Mouse (Mus musculus): ENCODE results near the gene Sept1. TPM values are rescaled to one million over a fixed set of nuclear protein-coding genes. Genes with fewer than 3 reads are reported as not detected.
A peak's percentile ranks its signal among the peaks of the same experiment; 100 is the strongest.
"Not testable (repeated sequence)": the region's sequence is repeated elsewhere in the genome, so short reads cannot be mapped to it uniquely, and the experiment has no call there.

The Sept1 gene
- total RNA-seq, 2 experiments from 2014 or later = 5.2 to 5.4 TPM

DNA sequence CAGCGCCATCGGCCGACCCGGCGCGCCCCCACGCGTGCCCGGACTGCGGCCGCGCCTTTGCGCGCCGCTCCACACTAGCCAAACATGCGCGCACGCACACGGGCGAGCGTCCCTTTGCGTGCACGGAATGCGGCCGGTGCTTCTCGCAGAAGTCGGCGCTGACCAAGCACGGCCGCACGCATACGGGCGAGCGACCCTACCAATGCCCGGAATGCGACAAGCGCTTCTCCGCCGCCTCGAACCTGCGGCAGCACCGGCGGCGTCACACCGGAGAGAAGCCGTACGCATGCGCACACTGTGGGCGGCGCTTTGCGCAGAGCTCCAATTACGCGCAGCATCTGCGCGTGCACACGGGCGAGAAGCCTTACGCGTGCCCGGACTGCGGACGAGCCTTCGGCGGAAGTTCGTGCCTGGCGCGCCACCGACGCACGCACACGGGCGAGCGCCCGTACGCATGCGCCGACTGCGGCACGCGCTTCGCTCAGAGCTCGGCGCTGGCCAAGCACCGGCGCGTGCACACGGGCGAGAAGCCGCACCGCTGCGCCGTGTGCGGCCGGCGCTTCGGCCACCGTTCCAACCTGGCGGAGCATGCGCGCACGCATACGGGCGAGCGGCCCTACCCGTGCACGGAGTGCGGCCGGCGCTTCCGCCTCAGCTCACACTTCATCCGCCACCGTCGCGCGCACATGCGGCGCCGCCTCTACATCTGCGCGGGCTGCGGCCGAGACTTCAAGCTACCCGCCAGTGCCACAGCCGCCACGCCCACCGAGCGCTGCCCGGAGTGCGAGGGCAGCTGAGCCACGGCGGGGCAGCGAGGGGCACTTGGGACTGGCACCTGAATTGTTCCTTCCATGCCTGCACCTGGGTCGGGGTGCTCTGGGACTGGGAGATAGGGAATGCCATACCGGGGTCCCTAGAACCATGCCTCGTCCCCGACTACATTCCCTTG lies 21.2 kb upstream of the Sept1 start:
- peak; percentile 95 for DNase-seq

DNA sequence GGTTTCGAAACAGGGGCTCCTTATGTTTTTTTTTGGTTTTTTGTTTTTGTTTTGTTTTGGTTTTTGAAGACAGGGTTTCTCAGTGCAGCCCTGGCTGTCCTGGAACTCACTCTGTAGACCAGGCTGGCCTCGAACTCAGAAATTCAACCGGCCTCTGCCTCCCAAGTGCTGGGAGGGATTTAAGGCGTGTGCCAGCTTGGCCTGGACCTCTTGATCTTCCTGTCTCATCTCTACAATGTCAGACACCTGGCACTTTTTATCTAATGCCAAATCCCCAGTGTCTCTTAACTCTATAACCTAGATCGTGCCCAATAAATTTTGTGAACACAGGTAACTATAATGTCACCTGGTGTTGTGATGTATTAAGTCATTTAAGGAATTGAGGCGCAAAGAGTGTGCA lies 20.4 kb upstream of the Sept1 start:
- no peak for DNase-seq

DNA sequence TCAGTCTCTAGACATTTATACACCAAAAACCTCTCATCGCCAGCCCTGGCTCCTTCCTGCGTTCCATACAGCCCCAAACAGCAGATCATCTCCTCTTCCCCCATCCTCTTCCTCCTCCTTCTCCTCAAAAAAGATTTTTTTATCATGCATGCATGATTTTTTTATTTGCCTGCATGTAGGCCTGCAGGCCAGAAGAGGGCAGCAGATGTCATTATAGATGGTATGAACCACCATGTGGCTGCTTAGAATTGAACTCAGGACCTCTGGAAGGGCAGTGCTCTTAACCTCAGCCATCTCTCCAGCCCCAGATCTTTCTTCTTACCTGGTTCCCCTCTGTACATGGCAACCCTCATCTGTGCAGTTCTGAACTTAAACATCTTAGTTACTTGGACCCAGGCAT lies 19.5 kb upstream of the Sept1 start:
- no peak for DNase-seq

DNA sequence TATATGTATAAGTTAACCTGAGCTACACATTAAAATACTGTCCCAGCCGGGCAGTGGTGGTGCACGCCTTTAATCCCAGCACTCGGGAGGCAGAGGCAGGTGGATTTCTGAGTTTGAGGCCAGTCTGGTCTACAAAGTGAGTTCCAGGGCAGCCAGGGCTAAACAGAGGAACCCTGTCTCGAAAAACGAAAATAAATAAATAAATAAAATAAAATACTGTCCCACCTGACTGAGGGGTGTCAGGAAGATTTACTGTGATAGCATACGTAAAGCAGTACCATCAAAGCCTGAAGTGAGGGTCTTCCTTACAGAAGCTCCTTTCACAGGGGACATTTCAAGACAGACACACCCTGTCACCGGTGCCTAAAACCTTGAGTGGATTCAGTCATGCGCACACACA lies 17.6 kb upstream of the Sept1 start:
- DNase-seq = not testable (repeated sequence)

DNA sequence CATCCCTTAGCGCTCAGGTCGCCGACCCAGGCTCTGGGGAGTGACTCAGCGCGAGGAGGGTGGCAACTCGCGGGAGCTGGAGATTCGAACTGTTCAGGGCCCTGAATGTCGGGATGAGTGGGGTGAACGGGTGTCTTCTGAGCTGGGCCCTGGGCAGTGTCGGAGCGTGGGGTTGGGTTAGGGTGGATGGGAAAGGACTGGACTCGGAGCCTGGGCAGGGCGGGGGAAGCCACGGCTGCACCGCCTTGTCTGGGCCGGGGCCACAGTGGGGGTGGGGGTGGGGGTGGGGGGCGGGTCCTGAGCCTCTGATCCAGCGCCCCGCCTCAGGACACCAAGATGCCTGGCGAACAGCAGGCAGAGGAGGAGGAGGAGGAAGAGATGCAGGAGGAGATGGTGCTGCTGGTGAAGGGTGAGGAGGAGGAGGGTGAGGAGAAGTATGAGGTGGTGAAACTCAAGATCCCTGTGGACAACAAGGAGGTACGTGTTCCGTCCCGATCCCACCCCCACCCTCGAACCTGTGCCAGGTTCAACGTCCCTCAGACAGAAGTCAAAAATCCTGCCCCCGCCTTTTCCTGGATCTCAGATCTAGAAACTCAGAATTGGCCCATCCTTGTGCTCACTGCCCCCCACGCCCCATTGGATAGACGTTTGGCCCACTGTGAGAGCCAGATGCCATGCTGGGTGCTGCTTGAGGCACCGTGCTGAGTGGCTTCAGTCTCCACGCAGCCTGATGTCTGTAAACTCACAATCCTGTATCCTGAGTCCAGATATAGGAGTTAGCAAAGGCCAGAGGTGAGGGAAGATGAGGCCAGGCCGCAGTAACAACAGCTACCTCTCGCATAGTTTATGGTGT lies 12.0 kb upstream of the Sept1 start:
- DNase-seq = no peak

DNA sequence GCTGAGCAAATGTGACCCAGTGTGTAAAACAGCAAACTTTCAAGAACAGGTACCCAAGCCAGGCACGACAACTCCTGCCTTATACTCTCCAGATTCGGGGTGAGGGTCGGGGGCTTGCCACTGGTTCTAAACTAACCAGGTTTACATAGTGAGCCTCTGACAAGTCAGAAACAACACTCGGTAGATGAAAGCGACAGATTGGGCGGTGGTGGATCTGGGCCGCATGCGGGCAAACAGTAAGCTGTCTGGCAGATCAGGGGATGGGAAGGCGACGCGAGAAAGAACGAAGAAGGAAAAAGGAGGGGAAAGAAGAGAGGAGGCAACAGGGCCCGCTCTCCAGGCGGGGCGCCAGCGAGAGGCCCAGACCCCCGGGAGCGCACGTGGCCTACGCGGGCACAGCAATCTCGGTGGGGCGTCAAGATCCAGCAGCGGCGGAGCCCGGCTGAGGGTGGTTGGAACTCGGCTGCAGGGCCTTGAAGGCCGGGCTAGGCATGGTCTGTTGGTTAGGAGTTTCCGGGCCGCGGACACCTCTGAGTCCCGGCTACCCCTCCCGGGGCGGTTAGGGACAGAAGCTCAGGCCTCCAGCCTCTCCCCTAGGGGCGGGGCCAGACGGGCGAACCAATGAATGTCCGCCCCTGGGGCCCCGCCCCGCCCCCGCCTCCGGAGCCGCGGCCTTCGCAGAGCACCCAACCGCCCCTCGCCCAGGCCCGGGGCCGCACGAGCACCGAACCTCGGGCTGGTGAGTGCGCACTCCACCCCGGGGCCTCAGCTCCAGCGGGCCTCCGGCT lies 11.1 kb upstream of the Sept1 start, which contains the start of gene Zfp771:
Gene Zfp771 (plus strand): TSS at position 405 of the 788 bp plus-strand sequence.
- peak; percentile 92 for DNase-seq

DNA sequence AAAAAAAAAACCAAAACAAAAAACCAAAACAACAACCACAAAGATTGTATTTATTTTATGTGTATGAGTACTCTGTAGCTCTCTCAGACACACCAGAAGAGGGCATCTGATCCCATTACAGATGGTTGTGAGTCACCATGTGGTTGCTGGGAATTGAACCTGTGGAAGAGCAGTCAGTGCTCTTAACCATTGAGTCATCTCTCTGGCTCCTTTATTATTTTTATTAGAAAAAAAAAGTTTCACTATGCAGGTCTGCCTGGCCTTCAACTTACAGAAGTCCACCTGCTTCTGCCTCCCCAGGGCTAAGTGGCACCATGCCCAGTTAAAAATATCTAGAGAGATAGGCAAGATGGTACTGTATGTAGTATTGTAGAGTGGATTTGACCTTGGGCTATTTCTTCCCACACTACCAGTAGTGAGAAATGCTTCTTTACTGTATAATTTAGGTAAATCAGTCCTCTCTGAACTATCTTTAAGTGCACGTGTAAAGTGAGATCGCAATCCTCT lies 10.5 kb upstream of the Sept1 start:
- DNase-seq = no peak

DNA sequence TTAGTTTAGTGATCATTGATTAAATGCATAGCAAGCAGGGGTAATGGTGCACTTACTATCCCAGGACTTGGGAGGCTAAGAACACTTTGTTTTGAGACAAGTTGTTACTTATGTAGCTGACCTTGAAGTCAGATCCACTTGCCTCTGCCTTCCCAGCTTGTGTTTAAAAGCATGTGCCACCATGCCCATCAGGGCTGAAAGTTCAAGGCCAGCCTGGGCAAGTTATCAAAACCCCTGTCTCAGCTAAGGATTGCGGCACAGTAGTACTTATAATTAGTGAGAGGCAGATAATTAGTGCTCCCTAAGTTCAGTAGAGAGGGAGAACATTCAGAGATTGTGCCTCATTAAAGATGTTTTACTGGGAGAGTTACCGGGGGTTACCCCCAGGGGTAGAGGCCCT lies 1.8 kb upstream of the Sept1 start:
- no peak for DNase-seq

DNA sequence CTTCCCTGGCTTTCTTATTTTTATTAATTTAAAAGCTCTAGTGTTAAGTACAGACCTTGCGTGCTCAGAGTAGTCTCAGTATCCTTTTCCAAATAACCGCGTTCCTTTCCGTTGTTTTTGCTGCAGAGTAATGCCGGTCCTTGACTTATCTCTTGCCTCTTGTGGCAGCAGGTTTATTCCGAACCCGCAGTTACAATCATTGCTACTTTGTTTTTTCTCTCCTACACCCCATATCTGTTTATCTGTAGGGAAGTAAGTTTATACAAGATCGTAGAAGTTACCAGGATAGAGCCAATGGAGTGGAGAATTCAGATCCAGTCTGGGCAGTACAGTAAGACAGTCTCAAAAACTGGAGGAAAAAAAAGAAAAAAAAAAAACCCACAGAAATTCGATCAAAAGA lies 835 bp upstream of the Sept1 start:
- DNase-seq = no peak

DNA sequence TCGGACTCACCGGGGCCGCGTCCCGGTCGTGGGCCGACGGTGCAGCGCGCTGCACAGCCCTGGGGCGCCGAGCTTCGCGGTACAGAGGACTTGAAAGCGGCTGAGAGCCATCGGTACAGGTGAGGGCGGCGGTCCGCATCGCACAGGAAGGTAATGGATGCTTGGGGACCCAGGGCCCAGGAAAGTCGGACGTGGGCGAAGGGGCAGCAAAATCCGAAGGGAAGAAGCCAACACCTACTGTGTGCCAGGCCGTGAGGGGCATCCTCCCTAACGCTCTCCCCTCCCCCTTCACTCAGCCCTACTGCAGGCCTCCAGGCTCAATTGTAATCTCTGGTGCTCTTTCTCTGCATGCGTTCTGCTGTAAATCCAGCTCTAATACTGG lies 429 bp upstream of the Sept1 start:
- DNase-seq = no peak

DNA sequence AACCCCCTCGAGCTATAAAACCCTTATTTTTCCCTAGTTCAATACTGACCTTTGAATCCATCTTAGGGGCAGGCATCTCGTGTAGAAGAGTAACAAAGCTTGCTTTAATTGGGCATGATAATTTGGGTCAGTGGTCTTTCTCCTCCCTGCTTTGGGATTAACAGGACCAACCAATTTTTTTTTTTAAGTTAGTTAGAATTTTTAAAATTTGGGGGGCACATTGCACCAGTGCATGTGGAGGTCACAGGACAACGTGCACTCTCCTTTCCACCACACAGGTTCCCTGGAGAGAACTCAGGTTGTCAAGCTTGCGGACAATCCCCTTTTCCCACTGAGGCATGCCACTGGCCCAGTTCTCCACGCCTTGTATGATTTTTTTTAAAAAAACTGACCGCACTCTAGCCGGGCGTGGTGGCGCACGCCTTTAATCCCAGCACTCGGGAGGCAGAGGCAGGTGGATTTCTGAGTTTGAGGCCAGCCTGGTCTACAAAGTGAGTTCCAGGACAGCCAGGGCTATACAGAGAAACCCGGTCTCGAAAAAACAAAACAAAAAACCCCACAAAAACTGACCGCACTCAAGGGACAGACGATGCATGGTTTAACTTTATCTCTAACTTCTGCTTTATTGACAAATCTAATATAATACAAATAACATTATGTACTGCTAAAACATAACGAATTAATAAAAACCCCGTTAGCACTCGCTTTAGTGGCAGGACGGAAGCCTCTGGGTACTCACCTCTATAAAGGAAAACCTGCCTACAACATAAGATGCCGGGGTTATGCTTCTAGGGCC lies 906 bp downstream of the Sept1 start:
- DNase-seq = no peak

DNA sequence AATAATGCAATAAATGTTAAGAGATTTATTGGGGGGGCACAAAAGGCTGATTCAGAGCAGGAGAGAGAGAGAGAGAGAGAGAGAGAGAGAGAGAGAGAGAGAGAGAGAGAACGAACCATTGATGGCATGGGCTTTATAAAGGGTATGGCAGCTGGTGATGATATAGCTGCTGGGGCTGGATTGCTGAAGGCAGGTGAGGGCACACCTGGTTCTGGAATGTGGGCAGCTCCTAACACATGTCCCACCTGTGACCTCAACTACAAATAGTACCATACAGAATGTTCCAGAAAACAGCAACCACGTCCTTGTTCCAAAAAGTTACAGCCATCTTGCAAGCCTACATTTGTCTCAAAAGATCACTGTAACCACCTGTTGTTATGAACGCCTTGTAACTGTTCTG lies 1.6 kb downstream of the Sept1 start:
- DNase-seq = no peak

DNA sequence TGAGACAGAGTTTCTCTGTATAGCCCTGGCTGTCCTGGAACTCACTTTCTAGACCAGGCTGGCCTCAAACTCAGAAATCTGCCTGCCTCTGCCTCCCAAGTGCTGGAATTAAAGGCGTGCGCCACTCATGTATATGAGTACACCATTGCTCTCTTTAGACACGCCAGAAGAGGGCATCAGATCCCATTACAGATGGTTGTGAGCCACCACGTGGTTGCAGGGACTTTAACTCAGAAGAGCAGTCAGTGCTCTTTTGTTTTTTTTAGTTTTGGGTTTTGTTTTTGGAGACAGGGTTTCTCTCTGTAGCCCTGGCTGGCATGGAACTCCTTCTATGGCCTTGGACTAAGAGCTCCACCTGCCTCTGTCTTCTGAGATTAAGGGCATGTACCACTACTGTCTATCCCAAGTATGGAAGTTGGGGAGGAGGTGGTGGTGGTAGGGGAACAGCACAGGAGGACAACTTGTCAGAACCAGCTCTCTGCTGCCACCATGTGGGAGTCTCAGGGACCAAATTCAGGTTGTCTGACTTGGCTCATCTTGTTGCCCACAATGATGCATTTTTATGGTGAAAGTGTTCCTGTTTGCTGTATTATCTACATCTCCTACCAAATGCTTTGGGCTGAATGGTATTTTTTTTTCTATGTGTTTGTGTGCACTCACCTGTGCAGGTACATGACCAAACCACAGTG lies 4.2 kb downstream of the Sept1 start:
- DNase-seq = peak; percentile 71 to 77

DNA sequence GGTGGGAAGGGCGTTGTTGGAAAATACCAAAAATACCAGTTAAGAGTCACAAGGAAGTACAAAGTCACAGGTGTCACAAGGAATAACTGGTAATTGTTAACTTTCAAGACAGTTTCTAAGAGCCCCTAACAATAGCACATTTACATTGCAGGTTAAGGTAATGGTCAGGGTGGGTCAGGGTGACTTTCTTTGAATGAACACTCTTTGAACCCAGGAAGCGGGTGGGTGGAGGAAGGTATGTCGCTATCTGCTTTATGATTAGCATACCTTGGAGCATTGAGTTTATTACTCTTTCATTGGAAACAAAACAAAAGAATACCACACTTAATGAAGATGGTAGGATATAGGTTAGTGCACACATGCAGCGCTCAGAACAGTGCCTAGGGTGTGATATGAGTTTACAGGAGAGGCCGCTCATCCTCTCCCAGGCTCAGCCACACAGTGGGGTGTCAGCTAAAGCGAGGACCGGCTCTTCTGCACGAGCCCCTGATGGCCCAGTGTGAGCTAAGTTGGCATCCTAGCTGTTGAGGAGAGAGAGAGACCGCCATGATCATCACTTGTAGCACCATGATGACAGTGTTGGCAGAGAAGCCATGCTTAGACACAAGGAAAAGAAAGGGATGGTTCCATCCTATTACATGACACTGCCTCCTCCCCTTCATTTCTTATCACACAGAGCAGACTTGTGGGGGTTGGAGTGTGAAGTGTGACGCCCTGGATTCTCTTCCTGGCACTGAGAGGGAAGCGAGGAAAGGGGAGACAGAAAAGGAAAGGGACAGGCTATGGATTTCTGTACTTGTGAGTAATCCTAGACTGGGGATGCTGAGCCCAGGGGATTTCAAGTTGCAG lies 7.6 kb downstream of the Sept1 start:
- DNase-seq = no peak

DNA sequence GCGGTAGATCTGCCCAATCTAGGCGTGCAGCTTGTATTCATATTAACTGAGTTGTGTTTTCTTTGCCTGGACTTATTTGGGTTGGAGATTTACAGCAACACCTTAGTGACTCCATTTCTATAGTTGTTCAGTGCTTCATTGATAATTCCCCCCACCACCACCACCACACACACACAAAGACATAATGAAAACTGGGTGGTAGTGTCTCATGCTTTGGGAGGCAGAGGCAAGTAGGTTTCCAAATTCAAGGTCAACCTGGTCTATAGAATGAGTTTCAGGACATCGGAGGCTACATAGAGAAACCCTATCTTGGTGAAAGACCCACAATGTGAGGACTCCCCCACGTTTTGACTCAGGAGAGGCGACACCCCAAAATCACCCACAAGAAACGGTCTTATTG lies 8.3 kb downstream of the Sept1 start:
- no peak for DNase-seq

DNA sequence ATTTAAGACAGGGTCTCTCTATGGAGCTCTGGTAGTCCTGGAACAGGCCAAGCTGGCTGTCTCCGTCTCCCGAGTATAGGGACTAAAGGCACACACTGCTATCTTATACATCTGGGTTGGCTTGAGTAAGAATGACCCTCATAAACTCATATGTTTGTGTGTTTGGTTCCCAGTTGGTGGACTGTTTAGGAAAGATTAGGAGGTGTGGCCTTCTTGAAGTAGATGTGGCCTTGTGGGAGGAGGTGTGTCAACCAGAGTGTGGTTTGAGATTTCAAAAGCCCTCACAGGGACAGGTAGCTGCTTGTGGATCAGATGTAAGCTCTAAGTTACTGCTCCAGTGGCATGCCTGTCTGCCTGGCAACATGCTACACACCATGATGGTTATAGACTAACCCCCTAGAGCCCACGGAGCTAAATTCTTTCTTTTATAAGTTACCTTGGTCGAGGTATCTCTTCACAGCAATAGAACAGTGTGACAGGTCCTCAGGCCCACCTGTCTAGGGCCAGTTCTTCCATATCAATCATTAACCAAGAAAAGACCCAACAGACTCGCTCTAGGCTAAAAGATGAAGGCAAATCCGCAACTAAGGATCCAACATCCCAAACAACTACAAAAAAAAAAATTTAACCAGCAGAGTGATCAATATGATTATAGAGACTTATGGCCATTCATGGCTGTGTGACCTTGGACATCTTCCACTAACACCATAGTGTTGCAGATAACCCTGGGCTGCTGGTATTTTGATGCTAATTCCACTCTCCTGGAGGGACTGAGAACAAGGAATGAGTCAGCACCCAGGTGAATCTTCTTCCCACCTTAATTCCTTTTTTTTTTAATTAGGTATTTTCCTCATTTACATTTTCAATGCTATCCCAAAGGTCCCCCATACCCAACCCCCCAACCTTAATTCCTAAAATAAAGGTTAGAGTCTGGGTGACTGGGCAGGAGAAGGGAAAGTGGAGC lies 9.1 kb downstream of the Sept1 start:
- no peak for DNase-seq

DNA sequence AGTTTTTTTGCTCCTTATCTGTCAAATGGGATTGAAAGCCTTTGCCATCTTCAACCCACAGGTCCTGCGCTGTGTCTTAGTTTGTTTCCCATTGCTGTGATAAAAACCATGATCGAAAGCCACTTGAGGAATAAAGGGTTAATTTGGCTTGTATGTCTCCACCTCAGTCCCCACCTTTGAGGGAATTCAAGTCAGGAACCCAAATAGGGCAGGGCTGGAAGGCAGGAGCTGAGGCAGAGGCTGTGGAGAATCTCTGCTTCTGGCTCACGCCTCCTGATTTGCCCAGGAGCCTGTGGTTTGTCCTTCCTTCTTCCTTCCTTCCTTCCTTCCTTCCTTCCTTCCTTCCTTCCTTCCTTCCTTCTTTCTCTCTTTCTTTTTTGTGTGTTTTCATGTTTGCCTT lies 9.8 kb downstream of the Sept1 start:
- DNase-seq = no peak

DNA sequence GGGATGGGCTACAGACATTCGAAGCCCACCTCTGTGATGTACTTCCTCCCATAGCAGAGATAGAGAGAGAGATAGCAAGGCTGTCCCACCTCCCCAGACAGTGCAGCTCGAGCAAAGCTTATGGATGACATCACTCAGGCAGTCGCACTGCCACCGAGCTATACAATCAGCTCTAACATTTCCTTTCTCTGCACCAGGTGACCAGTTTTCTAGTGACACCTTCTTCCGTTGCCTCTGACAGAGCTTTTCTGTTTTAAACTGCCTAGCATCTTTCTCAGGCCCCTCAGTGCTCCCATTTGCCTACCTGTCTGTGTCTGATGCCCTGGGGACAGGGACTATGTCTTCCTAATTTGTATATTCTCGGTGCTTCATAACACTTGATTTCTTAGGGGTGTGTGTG lies 12.5 kb downstream of the Sept1 start:
- DNase-seq = no peak

DNA sequence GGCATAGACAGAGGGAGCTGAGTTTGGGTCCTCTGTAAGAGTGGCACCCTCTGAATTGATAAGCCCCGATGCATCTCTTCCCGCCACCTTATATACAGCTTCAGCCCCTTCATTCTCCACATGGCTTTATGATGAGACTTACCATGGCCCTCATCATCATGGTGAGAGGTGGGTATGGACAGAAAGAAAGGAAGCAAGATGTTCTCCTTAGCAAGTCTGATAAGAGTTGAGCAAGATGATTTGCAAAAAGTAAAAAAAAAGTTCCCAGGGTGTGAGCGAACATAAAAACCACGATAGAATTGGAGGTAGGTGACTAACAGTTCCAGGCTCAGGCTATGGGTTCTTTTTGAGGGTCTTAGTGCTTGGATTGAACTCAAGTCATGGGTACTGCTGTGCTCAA lies 14.3 kb downstream of the Sept1 start:
- no peak for DNase-seq
